ENCODE assay signal across 11 mouse cellular contexts in the genomic region with DNA sequence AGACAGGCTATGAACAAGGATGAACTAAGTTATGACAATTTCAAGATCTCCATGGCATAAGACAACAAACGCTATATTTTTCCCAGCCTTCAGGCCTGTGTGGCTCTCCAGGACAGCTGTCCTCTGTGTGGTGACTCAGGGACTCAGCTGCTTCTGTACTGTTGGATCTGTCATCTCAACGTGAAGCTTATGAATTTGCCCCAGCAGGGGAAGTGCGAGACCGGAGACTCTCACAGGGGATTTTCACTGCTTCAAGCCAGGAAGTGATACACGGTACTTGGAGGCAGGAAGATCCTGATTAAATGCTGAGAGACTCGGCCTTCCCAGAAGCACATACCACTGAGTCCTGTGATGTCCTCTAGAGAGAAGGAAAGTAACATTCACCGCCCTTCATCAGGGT.
DNase-seq lines count a peak whose midpoint lies in the region; ATAC-seq and TF ChIP-seq lines count a peak whose summit lies in the region.
"Had no signal": no experiment of that assay in that cellular context is flagged by ENCODE, and none has a peak within 500 bp of the region (broad histone marks: within the 10 kb centered on the region; RNA-seq: fewer than 3 reads in every experiment).

No protein-coding gene starts in this region.

- H3K36me3 ChIP-seq in intestine, postnatal 0 days (ENCODE audit: control insufficient read depth, insufficient read depth): no peaks in the 10 kb centered on the region
- no peaks in the 10 kb centered on the region for H3K36me3 ChIP-seq in intestine, embryonic 16.5 days (ENCODE audit: control insufficient read depth, insufficient read depth, low read length)
- H3K36me3 ChIP-seq: G1E; hindbrain, embryonic 12.5 days; limb, embryonic 13.5 days had no signal

- no peaks in the 10 kb centered on the region for H3K4me1 ChIP-seq in intestine, postnatal 0 days (replicated peaks; ENCODE audit: control insufficient read depth, insufficient read depth, low read length)
- no peaks in the 10 kb centered on the region for H3K4me1 ChIP-seq in intestine, embryonic 16.5 days (ENCODE audit: control insufficient read depth, insufficient read depth, low read length)

- H3K4me3 ChIP-seq in intestine, postnatal 0 days (ENCODE audit: low read depth, low read length): no peak overlapping the region
- H3K4me3 ChIP-seq in intestine, embryonic 16.5 days (ENCODE audit: low read length): no peak overlapping the region
- H3K4me3 ChIP-seq: hindbrain, embryonic 12.5 days; limb, embryonic 13.5 days had no signal

- no peak overlapping the region for H3K27ac ChIP-seq in intestine, postnatal 0 days (ENCODE audit: low read depth, low read length)
- no peak overlapping the region for H3K27ac ChIP-seq in intestine, embryonic 16.5 days (ENCODE audit: low read length)
- H3K27ac ChIP-seq: hindbrain, embryonic 12.5 days; limb, embryonic 13.5 days had no signal

- no peaks in the 10 kb centered on the region for H3K27me3 ChIP-seq in intestine, postnatal 0 days (replicated peaks; ENCODE audit: control insufficient read depth, insufficient read depth, low read length)
- no peaks in the 10 kb centered on the region for H3K27me3 ChIP-seq in intestine, embryonic 16.5 days (replicated peaks; ENCODE audit: control insufficient read depth, insufficient read depth, low read length)
- H3K27me3 ChIP-seq: hindbrain, embryonic 12.5 days; limb, embryonic 13.5 days had no signal

- H3K9me3 ChIP-seq in intestine, postnatal 0 days (ENCODE audit: control insufficient read depth): no peaks in the 10 kb centered on the region
- no peaks in the 10 kb centered on the region for H3K9me3 ChIP-seq in intestine, embryonic 16.5 days (ENCODE audit: control insufficient read depth, low read length)
- H3K9me3 ChIP-seq: G1E; hindbrain, embryonic 12.5 days; limb, embryonic 13.5 days had no signal

- no peak overlapping the region for H3K9ac ChIP-seq in intestine, postnatal 0 days (ENCODE audit: low read depth, low read length)
- H3K9ac ChIP-seq in intestine, embryonic 16.5 days (ENCODE audit: low read depth, low read length): no peak overlapping the region
- H3K9ac ChIP-seq: hindbrain, embryonic 12.5 days; limb, embryonic 13.5 days had no signal

- peak; percentile 34 to 50 for DNase-seq in spleen, postnatal 36 days (ENCODE audit: low spot score in 2 of 2)
- no peak for DNase-seq in spleen, postnatal 14 days (ENCODE audit: low spot score in 2 of 2)
- peak; percentile 56 to 82 for DNase-seq in cerebellum, postnatal 14 days
- no peak for DNase-seq in embryo, embryonic 9.5 days (ENCODE audit: extremely low spot score)
- no peak for DNase-seq in testis, postnatal 14 days (ENCODE audit: low spot score)
- DNase-seq: lung, postnatal 36 days had no signal

- 62% methylated on average over 7 of the region's 7 CpGs for WGBS in intestine, postnatal 0 days
- WGBS in intestine, embryonic 16.5 days: 60% methylated on average over 7 of the region's 7 CpGs

- TF ChIP-seq CTCF in intestine, postnatal 0 days (IDR thresholded peaks at IDR 0.05; ENCODE audit: low read depth): 0 out of 2 replicates have a peak, but pooled peaks have one; percentile 14

- ATAC-seq in intestine, postnatal 0 days: no peak
- ATAC-seq in intestine, embryonic 16.5 days: no peak

- H3K4me2 ChIP-seq in intestine, postnatal 0 days (replicated peaks; ENCODE audit: low read depth): no peak overlapping the region
- H3K4me2 ChIP-seq in intestine, embryonic 16.5 days (ENCODE audit: low read depth, low read length): no peak overlapping the region
- H3K4me2 ChIP-seq: hindbrain, embryonic 12.5 days; limb, embryonic 13.5 days had no signal

Comparison
In these comparisons a context has a peak if more than half of its experiments do, and no peak if none do; other contexts are left out.
1. DNase-seq: peak in spleen, postnatal 36 days (2 of 2) and cerebellum, postnatal 14 days (2 of 2); none in spleen, postnatal 14 days (0 of 2), embryo, embryonic 9.5 days (single experiment) and testis, postnatal 14 days (single experiment).